Mouse (Mus musculus) adrenal gland, postnatal 14 days (tissue): ENCODE data around the gene Vmn1r72. TPM values are rescaled to one million over a fixed set of nuclear protein-coding genes. Genes with fewer than 3 reads are reported as not detected.
A peak's percentile ranks its signal among the peaks of the same experiment; 100 is the strongest.
"Not testable (repeated sequence)": the region's sequence is repeated elsewhere in the genome, so short reads cannot be mapped to it uniquely, and the experiment has no call there.

Experiments used
- DNase-seq: peaks from one replicate; pipeline ENCODE4 v3.0.0; 2021; ENCODE audit warnings: mixed read lengths
- long read RNA-seq, 2 experiments: library from polyadenylated mRNA; stranded (forward); transcript quantifications; one replicate each; pipeline ENCODE4 v2.0.0; 2021
- total RNA-seq: library from RNA; stranded (reverse); gene quantifications from 2 replicates; pipeline ENCODE4 v1.2.3, GENCODE M21; 2021

The Vmn1r72 gene
- total RNA-seq = not detected in 2 replicates
- long read RNA-seq, experiment 1 = 0 reads
- long read RNA-seq, experiment 2 = 0 reads

DNA sequence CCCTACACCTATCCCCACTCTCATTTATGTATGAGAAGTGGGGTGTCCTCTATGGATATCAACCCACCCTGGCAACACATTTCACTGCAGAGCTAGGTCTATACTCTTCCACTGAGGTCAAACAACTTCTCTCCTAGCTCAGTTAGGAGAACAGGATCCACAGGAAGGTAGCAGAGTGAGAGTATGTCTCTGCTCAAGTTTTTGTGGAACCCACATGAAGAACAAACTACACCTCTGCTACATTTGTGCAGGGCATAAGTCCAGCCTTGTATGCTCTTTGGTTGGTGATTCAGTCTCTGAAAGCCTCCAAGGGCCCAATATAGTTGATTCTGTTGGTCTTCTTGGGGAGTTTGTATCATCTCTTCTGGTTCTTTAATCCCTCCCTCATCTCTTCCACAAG lies at the start of gene Vmn1r72:
Vmn1r72 (minus strand) TSS at position 101 of the 400 bp plus-strand sequence.
- DNase-seq = not testable (repeated sequence)

DNA sequence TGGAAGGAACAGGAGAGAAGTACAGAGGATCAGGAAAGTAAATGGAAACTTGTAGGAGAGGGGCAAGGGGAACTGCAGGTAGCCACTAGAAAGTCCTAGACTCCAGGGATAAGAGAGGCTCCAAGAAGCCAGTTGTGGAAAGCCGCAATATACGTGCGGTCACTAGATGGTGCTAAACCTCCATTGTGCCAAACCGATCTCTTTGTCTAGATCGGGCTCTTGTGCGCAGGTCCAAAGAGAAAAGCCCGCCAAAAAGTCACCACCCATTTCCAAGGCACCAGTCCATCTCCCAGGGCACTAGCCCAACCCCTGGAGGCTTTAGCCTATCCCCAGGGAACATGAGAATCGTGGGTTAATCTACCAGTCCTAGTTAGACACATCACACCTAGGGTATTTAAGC lies 62.9 kb downstream of the Vmn1r72 start:
- DNase-seq = peak; percentile 46

Other genes with a start within 250 kb of the Vmn1r72 start
- gene Zscan4-ps2, start 165.8 kb downstream of the Vmn1r72 start, total RNA-seq = not detected in 2 replicates
- not detected in 2 replicates for gene Zscan4-ps3, start 70.8 kb downstream of the Vmn1r72 start, total RNA-seq
- not detected in 2 replicates for gene Vmn1r73, start 50.1 kb upstream of the Vmn1r72 start, total RNA-seq
- not detected in 2 replicates for gene Vmn1r74, start 153.8 kb upstream of the Vmn1r72 start, total RNA-seq
- gene Vmn1r75, start 194.5 kb upstream of the Vmn1r72 start, total RNA-seq = not detected in 2 replicates